Mouse (Mus musculus) spleen, adult 2 months (tissue): ENCODE data around the gene Megf11.

ENCODE experiments used
- CTCF ChIP-seq: fragments of 200-500 bp; IDR thresholded peaks from 2 replicates; pipeline ENCODE4 v1.5.1; 2011; ENCODE audit warnings: mild to moderate bottlenecking, inconsistent platforms; ENCODE audit not compliant: insufficient read depth, insufficient read length, insufficient replicate concordance; ENCODE audit errors: extremely low read depth
- POLR2A ChIP-seq: fragments of 200-500 bp; IDR thresholded peaks from 2 replicates; pipeline ENCODE4 v1.6.1; 2011; ENCODE audit warnings: low read depth, low read length, inconsistent platforms

GRCm38 (mm10) chr9:64423912-64424311, 38.5 kb downstream of the Megf11 start:
- no peak for TF ChIP-seq CTCF
- TF ChIP-seq POLR2A, result no peak
